Mouse (Mus musculus) lung, adult 2 months (tissue): Measurements from ENCODE around the gene Otud1.

Source experiments
- CTCF ChIP-seq: fragments of 200-500 bp; IDR thresholded peaks from 2 replicates; pipeline ENCODE4 v1.5.1; 2011; ENCODE audit warnings: mild to moderate bottlenecking, low read length, control low read depth; ENCODE audit not compliant: insufficient read depth
- POLR2A ChIP-seq: fragments of 200-500 bp; IDR thresholded peaks from 2 replicates; pipeline ENCODE4 v1.6.1; 2011; ENCODE audit warnings: low read depth, mild to moderate bottlenecking, control low read depth, low read length, borderline replicate concordance; ENCODE audit errors: extremely low read depth

DNA sequence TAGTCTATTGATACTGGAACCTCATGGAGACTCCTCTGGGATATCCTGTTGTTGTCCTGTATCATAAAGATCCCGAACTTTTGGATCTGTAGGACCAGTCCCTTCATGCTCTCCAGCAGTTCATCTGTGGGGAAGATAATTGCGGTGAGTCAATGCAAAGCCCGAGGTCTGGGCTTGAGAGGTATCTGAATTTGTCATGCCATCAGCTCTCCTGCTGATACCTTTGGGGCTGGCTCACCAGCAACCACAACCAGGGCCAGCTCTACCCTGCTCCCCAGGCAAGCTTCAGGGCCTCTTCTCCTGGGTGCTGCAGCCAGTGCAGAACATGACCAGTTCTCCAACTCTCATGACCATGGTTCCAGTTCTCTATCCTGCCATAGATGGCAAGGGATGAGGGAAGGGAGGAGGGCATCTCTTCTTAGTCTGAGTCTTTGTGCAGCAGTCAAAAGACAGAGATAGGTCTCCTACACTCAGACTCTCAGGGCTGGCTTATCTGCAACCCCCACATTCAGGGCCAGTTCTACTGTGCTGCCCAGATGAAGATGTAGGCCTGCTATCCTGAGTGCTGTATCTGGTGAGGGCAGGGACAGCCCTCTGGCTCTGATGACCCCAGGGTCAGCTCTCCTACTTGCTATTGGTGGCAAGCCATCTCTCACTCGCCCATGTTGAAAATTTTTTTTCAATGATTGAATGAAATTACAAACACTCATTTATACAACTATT is 42.2 kb downstream of the Otud1 start:
- no peak for TF ChIP-seq CTCF
- TF ChIP-seq POLR2A, result no peak
